Mouse (Mus musculus) olfactory bulb, adult 2 months (tissue): ENCODE measurements around the gene Npas4.

Experiments
- CTCF ChIP-seq: fragments of 200-500 bp; IDR thresholded peaks from 2 replicates; pipeline ENCODE4 v1.5.1; 2012; ENCODE audit warnings: low read depth, mild to moderate bottlenecking, low read length, moderate library complexity; ENCODE audit not compliant: insufficient read depth
- POLR2A ChIP-seq: fragments of 200-500 bp; IDR thresholded peaks from 2 replicates; pipeline ENCODE4 v1.6.1; 2012; ENCODE audit warnings: mild to moderate bottlenecking, low read depth, low read length, moderate library complexity; ENCODE audit not compliant: insufficient read depth

- TF ChIP-seq CTCF: peak; percentile 73; the same call in 1 of the 2 replicates
- TF ChIP-seq POLR2A: peak; percentile 60; the same call in 1 of the 2 replicates
Measured at GRCm38 (mm10) chr19:5001666-5002406, 11.7 kb upstream of the Npas4 start.
